Mouse (Mus musculus): Measurements from ENCODE around the gene Mbtd1. TPM values are rescaled to one million over a fixed set of nuclear protein-coding genes. Genes with fewer than 3 reads are reported as not detected.

The Mbtd1 gene
- polyA plus RNA-seq, 1 experiment from 2014 or later: 8.9 TPM

- no peak for ATAC-seq (ENCODE audit: low FRiP score, low TSS enrichment)
- peak overlapping the region; percentile 98 for H3K9ac ChIP-seq (ENCODE audit: low read length)
- no peaks in the 10 kb centered on the region for H3K36me3 ChIP-seq (ENCODE audit: control insufficient read depth, insufficient read depth, low read length)
- no peaks in the 10 kb centered on the region for H3K9me3 ChIP-seq (ENCODE audit: control insufficient read depth, low read length)
- H3K4me1 ChIP-seq (replicated peaks; ENCODE audit: control insufficient read depth, insufficient read depth): 0 out of 2 replicates have a peak, but pooled peaks cover 3% of the 10 kb centered on the region
- TF ChIP-seq CTCF (IDR thresholded peaks at IDR 0.05; ENCODE audit: low read depth): 0 out of 2 replicates have a peak, but pooled peaks have one; percentile 21
- no peak for TF ChIP-seq EP300 (optimal IDR thresholded peaks at IDR 0.05)
- peak overlapping the region; percentile 85 for H3K4me2 ChIP-seq (replicated peaks; ENCODE audit: low read depth)
- WGBS: under 1% methylated on average over 32 of the region's 34 CpGs
- H3K27ac ChIP-seq (replicated peaks): peak overlapping the region; percentile 97
- DNase-seq (ENCODE audit: low spot score): peak; percentile 67
- H3K4me3 ChIP-seq (ENCODE audit: low read depth, low read length): peak overlapping the region; percentile 99
- no peaks in the 10 kb centered on the region for H3K27me3 ChIP-seq (ENCODE audit: control insufficient read depth, insufficient read depth, low read length)
These were observed 893 bp downstream of the Mbtd1 start for GRCm38 (mm10) chr11:93886411-93887079.

GRCm38 (mm10) chr11:93887080-93887447 lies 1.4 kb downstream of the Mbtd1 start:
- Histone ChIP-seq H3K9ac (ENCODE audit: low read length) (peak overlapping the region; percentile 98), H3K36me3 (ENCODE audit: control insufficient read depth, insufficient read depth, low read length) (no peaks in the 10 kb centered on the region), H3K9me3 (ENCODE audit: control insufficient read depth, low read length) (no peaks in the 10 kb centered on the region), H3K4me1 (replicated peaks; ENCODE audit: control insufficient read depth, insufficient read depth) (0 out of 2 replicates have a peak, but pooled peaks cover 3% of the 10 kb centered on the region), H3K27ac (replicated peaks) (peak overlapping the region; percentile 97; the same call in 1 of the 2 replicates), H3K4me3 (ENCODE audit: low read depth, low read length) (peak overlapping the region; percentile 99), H3K27me3 (ENCODE audit: control insufficient read depth, insufficient read depth, low read length) (no peaks in the 10 kb centered on the region), H3K4me2 (replicated peaks; ENCODE audit: low read depth) (peak overlapping the region; percentile 85)
- TF ChIP-seq EP300 (optimal IDR thresholded peaks at IDR 0.05): no peak
- TF ChIP-seq CTCF (IDR thresholded peaks at IDR 0.05; ENCODE audit: low read depth): no peak
- WGBS: 5% methylated on average over 4 of the region's 4 CpGs
- no peak for ATAC-seq (ENCODE audit: low FRiP score, low TSS enrichment)
- DNase-seq (ENCODE audit: low spot score): no peak

GRCm38 (mm10) chr11:93897732-93898131 lies 12.1 kb downstream of the Mbtd1 start:
- H3K4me2 ChIP-seq (replicated peaks; ENCODE audit: low read depth): no peak overlapping the region
- H3K9ac ChIP-seq (ENCODE audit: low read length): no peak overlapping the region
- H3K4me1 ChIP-seq (replicated peaks; ENCODE audit: control insufficient read depth, insufficient read depth): no peaks in the 10 kb centered on the region
- no peaks in the 10 kb centered on the region for H3K9me3 ChIP-seq (ENCODE audit: control insufficient read depth, low read length)
- no peak for ATAC-seq (ENCODE audit: low FRiP score, low TSS enrichment)
- 63% methylated on average over 3 of the region's 3 CpGs for WGBS
- H3K4me3 ChIP-seq (ENCODE audit: low read depth, low read length): no peak overlapping the region
- no peaks in the 10 kb centered on the region for H3K27me3 ChIP-seq (ENCODE audit: control insufficient read depth, insufficient read depth, low read length)
- no peak for DNase-seq (ENCODE audit: low spot score)
- H3K27ac ChIP-seq (replicated peaks): no peak overlapping the region
- H3K36me3 ChIP-seq (ENCODE audit: control insufficient read depth, insufficient read depth, low read length): no peaks in the 10 kb centered on the region
- TF ChIP-seq CTCF (IDR thresholded peaks at IDR 0.05; ENCODE audit: low read depth): no peak
- no peak for TF ChIP-seq EP300 (optimal IDR thresholded peaks at IDR 0.05)

GRCm38 (mm10) chr11:93906834-93907233 lies 21.2 kb downstream of the Mbtd1 start:
- Histone ChIP-seq H3K9me3 (ENCODE audit: control insufficient read depth, low read length) (no peaks in the 10 kb centered on the region), H3K9ac (ENCODE audit: low read length) (no peak overlapping the region), H3K27ac (replicated peaks) (no peak overlapping the region), H3K4me1 (replicated peaks; ENCODE audit: control insufficient read depth, insufficient read depth) (no peaks in the 10 kb centered on the region), H3K27me3 (ENCODE audit: control insufficient read depth, insufficient read depth, low read length) (no peaks in the 10 kb centered on the region), H3K36me3 (ENCODE audit: control insufficient read depth, insufficient read depth, low read length) (peaks cover 12% of the 10 kb centered on the region), H3K4me3 (ENCODE audit: low read depth, low read length) (no peak overlapping the region), H3K4me2 (replicated peaks; ENCODE audit: low read depth) (no peak overlapping the region)
- DNase-seq (ENCODE audit: low spot score): no peak
- TF ChIP-seq EP300 (optimal IDR thresholded peaks at IDR 0.05): no peak
- TF ChIP-seq CTCF (IDR thresholded peaks at IDR 0.05; ENCODE audit: low read depth): no peak
- no peak for ATAC-seq (ENCODE audit: low FRiP score, low TSS enrichment)
- 80% methylated on average over 4 of the region's 4 CpGs for WGBS

GRCm38 (mm10) chr11:93907839-93908238 lies 22.2 kb downstream of the Mbtd1 start:
- Histone ChIP-seq H3K4me1 (replicated peaks; ENCODE audit: control insufficient read depth, insufficient read depth) (no peaks in the 10 kb centered on the region), H3K27ac (replicated peaks) (no peak overlapping the region), H3K4me3 (ENCODE audit: low read depth, low read length) (no peak overlapping the region), H3K36me3 (ENCODE audit: control insufficient read depth, insufficient read depth, low read length) (peaks cover 12% of the 10 kb centered on the region), H3K9ac (ENCODE audit: low read length) (no peak overlapping the region), H3K9me3 (ENCODE audit: control insufficient read depth, low read length) (no peaks in the 10 kb centered on the region), H3K4me2 (replicated peaks; ENCODE audit: low read depth) (no peak overlapping the region), H3K27me3 (ENCODE audit: control insufficient read depth, insufficient read depth, low read length) (no peaks in the 10 kb centered on the region)
- WGBS: 64% methylated on average over 3 of the region's 3 CpGs
- DNase-seq (ENCODE audit: low spot score) (no peak), ATAC-seq (ENCODE audit: low FRiP score, low TSS enrichment) (no peak)
- TF ChIP-seq EP300 (optimal IDR thresholded peaks at IDR 0.05) (no peak), CTCF (IDR thresholded peaks at IDR 0.05; ENCODE audit: low read depth) (no peak)

GRCm38 (mm10) chr11:93908829-93909228 lies 23.2 kb downstream of the Mbtd1 start:
- Histone ChIP-seq H3K4me3 (ENCODE audit: low read depth, low read length) (no peak overlapping the region), H3K9me3 (ENCODE audit: control insufficient read depth, low read length) (no peaks in the 10 kb centered on the region), H3K36me3 (ENCODE audit: control insufficient read depth, insufficient read depth, low read length) (peaks cover 15% of the 10 kb centered on the region), H3K4me1 (replicated peaks; ENCODE audit: control insufficient read depth, insufficient read depth) (no peaks in the 10 kb centered on the region), H3K4me2 (replicated peaks; ENCODE audit: low read depth) (no peak overlapping the region), H3K27ac (replicated peaks) (no peak overlapping the region), H3K9ac (ENCODE audit: low read length) (no peak overlapping the region), H3K27me3 (ENCODE audit: control insufficient read depth, insufficient read depth, low read length) (no peaks in the 10 kb centered on the region)
- DNase-seq (ENCODE audit: low spot score) (no peak), ATAC-seq (ENCODE audit: low FRiP score, low TSS enrichment) (no peak)
- WGBS: 80% methylated on average over 9 of the region's 9 CpGs
- TF ChIP-seq EP300 (optimal IDR thresholded peaks at IDR 0.05) (no peak), CTCF (IDR thresholded peaks at IDR 0.05; ENCODE audit: low read depth) (no peak)

All from stomach, postnatal 0 days (tissue).